Mouse (Mus musculus): ENCODE data around the gene Ddx3y. TPM values are rescaled to one million over a fixed set of nuclear protein-coding genes. Genes with fewer than 3 reads are reported as not detected.
A peak's percentile ranks its signal among the peaks of the same experiment; 100 is the strongest.

Ddx3y gene
- 15.0 and 24.0 TPM in 2 replicates for polyA plus RNA-seq (2015; fragmentation: Nextera tagmentation; extraction: Ambion mirVana)

DNA sequence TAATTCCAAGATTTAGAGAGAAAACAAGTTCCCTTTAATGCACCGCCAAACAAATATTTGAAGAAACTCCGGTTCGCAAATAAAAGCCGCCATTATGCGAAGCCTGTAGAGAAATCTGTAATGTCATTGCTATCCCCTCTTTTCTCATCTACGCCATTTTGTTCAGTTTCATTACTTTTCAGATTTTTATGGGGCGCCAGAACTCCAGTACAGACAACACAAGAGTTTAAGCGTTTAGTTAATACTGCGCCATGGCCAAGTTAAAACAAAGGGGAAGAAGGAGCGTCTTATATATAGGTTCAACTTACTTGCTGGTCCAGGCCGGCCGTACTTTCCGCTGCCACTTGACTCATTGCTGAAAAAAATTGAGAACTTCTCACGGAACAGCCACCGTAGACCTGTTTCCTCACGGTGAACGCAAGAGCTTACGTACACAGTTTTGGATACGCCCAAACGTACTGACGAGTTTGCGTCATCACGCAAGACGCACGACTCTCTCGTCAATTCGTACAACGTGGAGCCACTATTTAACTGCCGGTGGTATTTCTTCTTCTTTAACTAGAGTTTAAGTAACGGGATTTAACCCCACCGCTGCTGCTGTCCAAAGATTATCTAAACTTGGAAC is at the start of gene Ddx3y:
Gene Ddx3y (minus strand): TSS at position 459 of the 625 bp plus-strand sequence.
- Histone ChIP-seq H3K36me3 (ENCODE audit: control insufficient read depth, insufficient read depth) (no peaks in the 10 kb centered on the region), H3K9ac (replicated peaks; ENCODE audit: low read depth, low read length) (peak within 1 kb of the TSS; percentile 39; the same call in 1 of the 2 replicates), H3K4me3 (replicated peaks; ENCODE audit: low read length) (peak within 1 kb of the TSS; percentile 44), H3K9me3 (ENCODE audit: control insufficient read depth, low read length) (no peaks in the 10 kb centered on the region), H3K27ac (ENCODE audit: low read length) (peak within 1 kb of the TSS; percentile 37; the same call in 1 of the 2 replicates), H3K4me1 (replicated peaks; ENCODE audit: control insufficient read depth, insufficient read depth, low read length) (no peaks in the 10 kb centered on the region), H3K4me2 (ENCODE audit: low read length) (peak within 1 kb of the TSS; percentile 43), H3K27me3 (replicated peaks; ENCODE audit: control insufficient read depth, insufficient read depth, low read length) (no peaks in the 10 kb centered on the region)
- WGBS: 1% methylated on average over 29 of the region's 31 CpGs
- peak; percentile 99 for ATAC-seq

DNA sequence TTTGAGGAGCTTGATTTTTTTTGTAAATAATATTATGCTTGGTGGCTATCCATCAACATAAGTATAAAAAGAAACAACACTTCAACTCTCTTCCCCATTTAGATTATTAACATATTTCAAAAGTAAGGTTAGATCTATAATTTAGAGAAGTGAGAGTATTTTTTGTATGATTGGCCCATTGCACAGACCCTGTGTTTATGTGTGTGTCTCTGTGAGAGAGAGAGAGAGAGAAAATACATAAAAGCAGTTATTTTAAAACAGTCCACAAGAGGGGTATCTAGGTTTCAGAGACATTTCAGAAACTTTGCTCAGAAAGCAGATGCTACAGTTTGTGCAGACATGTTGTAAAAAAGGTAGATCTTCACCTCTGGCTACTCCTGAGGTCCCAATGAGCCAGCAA is 7.3 kb upstream of the Ddx3y start:
- Histone ChIP-seq H3K9me3 (ENCODE audit: control insufficient read depth, low read length) (no peaks in the 10 kb centered on the region), H3K27me3 (replicated peaks; ENCODE audit: control insufficient read depth, insufficient read depth, low read length) (no peaks in the 10 kb centered on the region), H3K4me3 (replicated peaks; ENCODE audit: low read length) (no peak overlapping the region), H3K9ac (replicated peaks; ENCODE audit: low read depth, low read length) (no peak overlapping the region), H3K27ac (ENCODE audit: low read length) (no peak overlapping the region), H3K4me2 (ENCODE audit: low read length) (no peak overlapping the region), H3K4me1 (replicated peaks; ENCODE audit: control insufficient read depth, insufficient read depth, low read length) (no peaks in the 10 kb centered on the region), H3K36me3 (ENCODE audit: control insufficient read depth, insufficient read depth) (no peaks in the 10 kb centered on the region)
- no peak for ATAC-seq

DNA sequence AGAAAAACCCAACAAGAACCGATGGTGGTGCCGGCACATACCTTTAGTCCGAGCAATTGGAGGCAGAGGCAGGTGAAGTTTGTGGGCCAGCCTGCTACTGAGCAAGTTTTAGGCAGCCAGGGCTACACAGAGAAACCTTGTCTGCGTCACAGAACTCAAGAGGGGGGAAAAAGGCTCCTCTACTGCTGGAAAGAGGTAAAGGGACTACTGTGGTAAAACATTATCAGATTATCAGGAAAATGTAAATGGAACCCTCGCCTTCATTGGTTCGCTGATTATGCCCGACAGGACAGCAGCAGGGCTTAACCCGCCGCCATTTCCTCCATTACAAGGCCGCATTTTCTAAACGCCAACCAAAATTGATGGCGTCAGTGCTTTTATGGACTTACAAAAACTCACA is 694 bp downstream of the Ddx3y start:
- Histone ChIP-seq H3K4me3 (replicated peaks; ENCODE audit: low read length) (peak overlapping the region; percentile 44), H3K27ac (ENCODE audit: low read length) (no peak overlapping the region; the same call in 1 of the 2 replicates), H3K9me3 (ENCODE audit: control insufficient read depth, low read length) (no peaks in the 10 kb centered on the region), H3K4me1 (replicated peaks; ENCODE audit: control insufficient read depth, insufficient read depth, low read length) (no peaks in the 10 kb centered on the region), H3K9ac (replicated peaks; ENCODE audit: low read depth, low read length) (peak overlapping the region; percentile 39; the same call in 1 of the 2 replicates), H3K36me3 (ENCODE audit: control insufficient read depth, insufficient read depth) (no peaks in the 10 kb centered on the region), H3K27me3 (replicated peaks; ENCODE audit: control insufficient read depth, insufficient read depth, low read length) (no peaks in the 10 kb centered on the region), H3K4me2 (ENCODE audit: low read length) (peak overlapping the region; percentile 43)
- ATAC-seq: peak; percentile 60
- WGBS: 0% methylated on average over 10 of the region's 12 CpGs

DNA sequence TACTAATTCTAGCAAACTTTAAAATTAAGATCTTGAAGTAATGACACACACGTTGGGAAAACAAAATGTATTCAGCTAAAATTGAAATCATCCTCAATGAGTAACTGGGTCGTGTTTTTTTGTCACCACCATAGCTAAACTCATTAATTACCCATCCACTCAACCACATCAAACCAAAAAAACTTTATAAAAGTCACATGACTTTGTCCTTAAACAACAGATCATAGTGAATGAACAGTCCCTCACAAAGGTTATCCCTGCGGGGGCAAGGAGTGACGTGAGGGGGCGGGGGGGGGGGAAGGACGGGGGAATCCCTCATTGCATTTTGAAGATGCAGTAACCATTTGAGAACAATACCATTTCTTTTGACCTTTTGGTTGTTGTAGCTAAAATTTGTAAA is 40.3 kb downstream of the Ddx3y start:
- Histone ChIP-seq H3K27ac (ENCODE audit: low read length) (no peak overlapping the region), H3K4me3 (replicated peaks; ENCODE audit: low read length) (no peak overlapping the region), H3K27me3 (replicated peaks; ENCODE audit: control insufficient read depth, insufficient read depth, low read length) (no peaks in the 10 kb centered on the region), H3K4me2 (ENCODE audit: low read length) (no peak overlapping the region), H3K36me3 (ENCODE audit: control insufficient read depth, insufficient read depth) (no peaks in the 10 kb centered on the region), H3K4me1 (replicated peaks; ENCODE audit: control insufficient read depth, insufficient read depth, low read length) (no peaks in the 10 kb centered on the region), H3K9me3 (ENCODE audit: control insufficient read depth, low read length) (no peaks in the 10 kb centered on the region), H3K9ac (replicated peaks; ENCODE audit: low read depth, low read length) (no peak overlapping the region)
- 45% methylated on average over 4 of the region's 6 CpGs for WGBS
- no peak for ATAC-seq

DNA sequence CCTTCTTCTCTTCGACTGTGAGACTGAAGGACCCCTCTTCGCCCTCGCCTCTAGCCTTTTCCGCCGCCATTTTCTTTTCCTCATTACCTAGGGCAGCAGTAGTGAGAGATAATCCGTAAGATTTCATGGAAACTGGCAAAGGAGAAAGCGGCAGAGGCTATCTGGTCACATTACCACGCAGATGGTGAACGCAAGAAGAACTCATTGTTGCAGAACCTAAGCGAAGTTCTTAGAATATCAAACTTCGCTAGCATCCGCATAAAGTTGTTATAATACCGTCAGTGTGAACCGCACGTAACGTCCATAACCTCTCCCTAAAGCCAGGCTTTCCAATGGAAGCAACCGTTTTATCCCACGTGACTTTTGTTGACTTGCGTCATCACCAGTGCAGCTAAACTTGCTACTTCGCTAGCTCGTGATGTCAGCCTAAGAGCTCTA is 41.0 kb downstream of the Ddx3y start, which contains the start of gene Uty:
Gene Uty (minus strand): TSS at position 334 of the 438 bp plus-strand sequence.
- Histone ChIP-seq H3K27me3 (replicated peaks; ENCODE audit: control insufficient read depth, insufficient read depth, low read length) (no peaks in the 10 kb centered on the region), H3K36me3 (ENCODE audit: control insufficient read depth, insufficient read depth) (no peaks in the 10 kb centered on the region), H3K4me1 (replicated peaks; ENCODE audit: control insufficient read depth, insufficient read depth, low read length) (no peaks in the 10 kb centered on the region), H3K4me3 (replicated peaks; ENCODE audit: low read length) (peak within 1 kb of the TSS; percentile 46), H3K9me3 (ENCODE audit: control insufficient read depth, low read length) (no peaks in the 10 kb centered on the region), H3K4me2 (ENCODE audit: low read length) (peak within 1 kb of the TSS; percentile 46), H3K9ac (replicated peaks; ENCODE audit: low read depth, low read length) (peak within 1 kb of the TSS; percentile 48; the same call in 1 of the 2 replicates), H3K27ac (ENCODE audit: low read length) (peak within 1 kb of the TSS; percentile 47)
- ATAC-seq: peak; percentile 100
- under 1% methylated on average over 20 of the region's 21 CpGs for WGBS

DNA sequence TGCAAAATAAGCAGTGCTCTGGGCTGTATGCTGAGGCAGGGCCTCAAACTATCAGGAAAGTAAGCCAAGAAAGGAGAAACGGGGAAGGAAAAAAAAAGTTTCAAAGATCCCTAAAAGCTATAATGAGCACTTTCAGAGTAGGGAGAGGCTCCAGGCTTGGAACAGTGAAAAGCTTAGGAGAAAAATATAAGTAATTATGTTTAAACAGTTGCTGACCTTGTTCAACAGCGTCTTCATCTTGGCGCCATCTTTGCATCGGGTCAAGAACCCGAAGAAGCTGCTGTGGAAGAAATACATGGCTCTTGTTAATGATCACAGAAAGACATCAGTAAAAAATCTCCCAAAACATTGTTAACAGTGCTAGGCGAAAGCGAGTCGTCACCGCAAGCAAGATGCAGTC is 41.5 kb downstream of the Ddx3y start:
- Histone ChIP-seq H3K4me3 (replicated peaks; ENCODE audit: low read length) (peak overlapping the region; percentile 46), H3K27me3 (replicated peaks; ENCODE audit: control insufficient read depth, insufficient read depth, low read length) (no peaks in the 10 kb centered on the region), H3K9me3 (ENCODE audit: control insufficient read depth, low read length) (no peaks in the 10 kb centered on the region), H3K4me1 (replicated peaks; ENCODE audit: control insufficient read depth, insufficient read depth, low read length) (no peaks in the 10 kb centered on the region), H3K36me3 (ENCODE audit: control insufficient read depth, insufficient read depth) (no peaks in the 10 kb centered on the region), H3K4me2 (ENCODE audit: low read length) (peak overlapping the region; percentile 46), H3K27ac (ENCODE audit: low read length) (peak overlapping the region; percentile 47), H3K9ac (replicated peaks; ENCODE audit: low read depth, low read length) (peak overlapping the region; percentile 48; the same call in 1 of the 2 replicates)
- 0% methylated on average over 9 of the region's 9 CpGs for WGBS
- no peak; the same call in 1 of the 2 replicates for ATAC-seq

DNA sequence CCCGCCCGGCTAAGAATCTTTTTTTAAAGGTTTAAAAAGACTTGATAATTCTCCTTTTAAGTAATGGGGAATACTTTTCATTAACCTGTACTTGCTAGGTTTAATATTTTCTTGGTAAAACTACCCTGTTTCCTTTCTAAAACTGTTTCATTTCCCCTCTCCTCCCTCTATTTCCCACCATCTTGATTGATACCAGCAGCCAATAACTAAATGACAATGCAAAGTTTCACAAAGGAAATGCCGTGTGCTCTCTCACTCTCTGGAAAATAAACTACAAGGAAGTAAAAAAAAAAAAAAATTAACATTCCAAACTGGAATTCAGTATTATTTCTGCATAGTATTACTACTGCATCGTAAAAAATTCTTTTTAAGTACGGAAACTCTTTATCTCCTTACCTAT is 42.0 kb downstream of the Ddx3y start:
- 57% methylated on average over 5 of the region's 5 CpGs for WGBS
- H3K9ac ChIP-seq (replicated peaks; ENCODE audit: low read depth, low read length): no peak overlapping the region
- H3K27me3 ChIP-seq (replicated peaks; ENCODE audit: control insufficient read depth, insufficient read depth, low read length): no peaks in the 10 kb centered on the region
- peak overlapping the region; percentile 46 for H3K4me2 ChIP-seq (ENCODE audit: low read length)
- H3K27ac ChIP-seq (ENCODE audit: low read length): no peak overlapping the region
- no peaks in the 10 kb centered on the region for H3K4me1 ChIP-seq (replicated peaks; ENCODE audit: control insufficient read depth, insufficient read depth, low read length)
- no peaks in the 10 kb centered on the region for H3K36me3 ChIP-seq (ENCODE audit: control insufficient read depth, insufficient read depth)
- no peak for ATAC-seq
- peak overlapping the region; percentile 46; the same call in 1 of the 2 replicates for H3K4me3 ChIP-seq (replicated peaks; ENCODE audit: low read length)
- H3K9me3 ChIP-seq (ENCODE audit: control insufficient read depth, low read length): no peaks in the 10 kb centered on the region

DNA sequence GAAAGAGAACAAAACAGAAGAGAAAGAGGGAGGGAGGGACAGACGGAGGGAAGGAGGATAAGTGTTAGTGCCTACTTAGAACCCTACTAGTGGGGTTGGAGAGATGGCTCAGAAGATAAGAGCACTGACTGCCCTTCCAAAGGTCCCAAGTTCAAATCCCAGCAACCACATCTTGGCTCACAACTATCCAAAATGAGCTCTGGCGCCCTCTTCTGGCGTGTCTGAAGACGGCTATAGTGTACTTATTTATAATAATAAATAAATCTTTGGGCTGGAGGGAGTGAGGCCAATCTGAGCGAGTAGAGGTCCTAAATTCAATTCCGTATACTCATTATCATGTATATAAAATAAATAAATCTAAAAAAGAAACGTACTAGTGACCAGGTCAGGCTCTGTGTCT is 66.4 kb downstream of the Ddx3y start:
- H3K36me3 ChIP-seq (ENCODE audit: control insufficient read depth, insufficient read depth): no peaks in the 10 kb centered on the region
- no peak for ATAC-seq
- no peak overlapping the region for H3K4me3 ChIP-seq (replicated peaks; ENCODE audit: low read length)
- no peak overlapping the region for H3K4me2 ChIP-seq (ENCODE audit: low read length)
- H3K9ac ChIP-seq (replicated peaks; ENCODE audit: low read depth, low read length): no peak overlapping the region
- H3K4me1 ChIP-seq (replicated peaks; ENCODE audit: control insufficient read depth, insufficient read depth, low read length): no peaks in the 10 kb centered on the region
- WGBS: 75% methylated on average over 7 of the region's 7 CpGs
- H3K9me3 ChIP-seq (ENCODE audit: control insufficient read depth, low read length): no peaks in the 10 kb centered on the region
- no peaks in the 10 kb centered on the region for H3K27me3 ChIP-seq (replicated peaks; ENCODE audit: control insufficient read depth, insufficient read depth, low read length)
- no peak overlapping the region for H3K27ac ChIP-seq (ENCODE audit: low read length)
